Mouse (Mus musculus): ENCODE results near the gene Arhgef39.

DNA sequence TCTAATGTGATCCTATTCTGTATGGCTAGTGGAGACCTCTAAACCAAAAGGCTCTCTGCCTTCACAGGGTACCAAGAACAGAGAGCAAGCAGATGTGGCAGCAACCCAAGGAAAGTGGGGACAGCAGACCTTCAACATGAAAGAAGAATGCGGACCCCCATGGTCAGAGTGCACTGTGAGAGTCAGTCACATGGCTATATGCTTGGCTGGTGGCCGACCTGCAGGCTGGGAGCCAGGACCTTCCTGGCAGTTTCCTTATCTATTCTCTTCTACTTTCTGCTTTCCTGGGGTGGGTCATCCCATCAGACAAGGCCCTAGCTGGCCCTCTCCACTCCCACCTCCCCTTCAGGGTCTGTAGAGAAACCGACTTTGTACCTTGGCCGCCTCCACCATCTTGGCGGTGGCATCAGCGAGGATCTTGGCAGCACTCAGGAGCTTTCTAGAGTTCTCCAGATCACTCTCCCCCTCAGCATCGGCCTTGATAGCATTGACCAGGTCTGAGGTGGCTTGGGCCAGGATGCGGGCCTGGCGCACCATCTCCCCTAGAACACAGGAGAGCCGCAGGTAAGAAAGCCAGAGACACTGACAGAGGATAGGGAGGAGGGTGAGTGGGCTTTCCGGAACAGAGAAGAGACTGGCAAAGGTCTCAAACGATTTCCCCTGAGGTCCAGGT, 47.0 kb upstream of the Arhgef39 start:
- TF ChIP-seq EP300 (IDR thresholded peaks at IDR 0.05; ENCODE audit: insufficient read depth, low read depth, low read length) (no peak), CTCF (IDR thresholded peaks at IDR 0.05; ENCODE audit: low read depth, low read length) (no peak), POLR2A (IDR thresholded peaks at IDR 0.05; ENCODE audit: insufficient read depth, low read length) (no peak)
